Mouse (Mus musculus) thymus, postnatal 4 days (tissue): ENCODE results near the gene Tnf.

Experiments
- DNase-seq: peaks from one replicate; pipeline ENCODE4 v3.0.0; 2021

The Tnf gene

DNA sequence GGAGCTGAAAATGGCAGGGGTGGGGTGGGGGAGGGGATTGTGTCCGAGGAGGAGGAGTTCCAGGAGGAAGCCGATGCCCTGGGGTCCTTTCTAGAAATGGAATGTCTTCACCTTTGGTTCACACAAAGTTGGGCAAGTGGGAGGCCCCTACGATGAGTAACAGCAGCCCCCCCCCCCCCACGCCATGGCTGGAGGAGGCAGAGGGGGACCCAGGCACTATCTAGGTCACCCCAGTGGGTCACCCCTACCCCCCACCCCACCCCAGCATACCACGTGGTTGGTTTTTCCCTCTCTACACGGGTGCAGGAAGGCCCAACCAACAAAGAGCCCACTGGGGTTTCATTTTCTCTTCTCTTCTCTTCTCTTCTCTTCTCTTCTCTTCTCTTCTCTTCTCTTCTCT, 4.7 kb downstream of the Tnf start:
- peak; percentile 45 for DNase-seq

DNA sequence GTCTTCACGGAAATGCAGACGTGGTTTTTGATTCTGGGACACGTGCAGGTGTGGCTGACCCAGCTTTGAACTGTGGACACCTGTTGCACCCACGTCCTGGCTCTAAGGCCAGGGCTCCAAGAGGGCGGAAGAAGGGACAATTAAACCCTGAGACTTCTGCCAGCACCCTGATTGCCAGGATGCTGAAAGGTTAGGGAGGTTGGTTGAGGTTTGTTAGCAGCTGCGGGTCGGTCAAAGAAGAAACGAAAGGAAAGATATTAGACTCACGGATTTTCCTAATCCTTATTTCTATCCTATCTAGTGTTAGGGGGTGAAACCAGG, 5.5 kb downstream of the Tnf start:
- peak; percentile 54 for DNase-seq

DNA sequence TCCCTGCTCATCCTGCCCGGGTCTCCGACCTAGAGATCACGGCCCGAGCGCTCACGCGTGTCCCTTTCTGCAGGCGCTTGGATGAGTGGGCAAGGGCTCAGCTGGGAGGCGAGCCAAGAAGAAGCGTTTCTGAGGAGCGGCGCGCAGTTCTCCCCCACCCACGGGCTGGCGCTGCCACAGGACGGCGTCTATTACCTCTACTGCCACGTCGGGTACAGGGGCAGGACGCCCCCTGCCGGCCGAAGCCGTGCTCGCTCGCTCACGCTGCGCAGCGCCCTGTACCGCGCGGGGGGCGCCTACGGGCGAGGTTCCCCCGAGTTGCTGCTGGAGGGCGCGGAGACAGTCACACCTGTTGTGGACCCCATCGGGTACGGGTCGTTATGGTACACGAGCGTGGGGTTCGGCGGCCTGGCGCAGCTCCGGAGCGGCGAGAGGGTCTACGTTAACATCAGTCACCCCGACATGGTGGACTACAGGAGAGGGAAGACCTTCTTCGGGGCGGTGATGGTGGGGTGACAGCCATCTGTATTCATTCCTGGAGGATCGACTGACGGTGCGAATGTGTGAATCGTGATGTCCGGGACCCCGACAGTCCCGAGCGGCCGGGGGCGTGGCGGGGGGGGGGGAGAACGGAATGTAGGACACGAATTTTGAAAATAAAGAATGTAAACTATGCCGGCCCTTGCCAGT, 6.0 kb downstream of the Tnf start:
- DNase-seq = peak; percentile 99

DNA sequence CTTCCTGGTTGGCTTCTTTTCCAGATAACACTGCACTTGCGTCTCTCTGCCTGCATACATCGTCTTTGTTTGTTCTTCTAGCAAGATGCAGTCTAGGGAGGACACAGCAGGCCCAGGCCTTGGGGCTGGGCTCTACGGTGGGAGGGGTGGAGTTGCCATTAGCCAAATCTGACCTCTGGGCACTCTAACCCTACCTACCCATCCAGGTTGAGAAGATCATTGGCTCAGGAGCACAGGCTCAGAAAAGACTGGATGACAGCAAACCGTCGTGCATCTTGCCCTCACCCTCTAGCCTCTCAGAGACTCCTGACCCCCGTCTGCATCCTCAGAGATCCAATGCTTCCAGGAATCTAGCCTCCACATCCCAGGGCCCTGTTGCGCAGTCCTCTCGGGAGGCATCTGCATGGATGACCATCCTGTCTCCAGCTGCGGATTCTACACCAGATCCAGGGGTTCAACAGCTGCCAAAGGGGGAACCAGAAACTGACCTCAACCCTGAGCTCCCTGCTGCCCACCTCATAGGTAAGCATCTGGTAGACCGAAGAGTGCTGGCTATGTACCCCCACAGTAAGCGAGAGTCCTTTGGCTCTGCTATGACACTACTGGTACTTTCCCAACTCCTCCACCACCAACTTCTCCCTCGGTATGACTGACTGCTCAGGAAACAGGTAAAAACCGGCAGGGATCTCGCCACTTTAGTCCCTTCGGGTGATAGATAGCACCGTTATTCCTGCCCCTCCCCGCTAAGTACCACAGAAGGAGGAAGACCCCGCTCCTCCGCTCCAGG, 6.8 kb downstream of the Tnf start:
- peak; percentile 62 for DNase-seq

DNA sequence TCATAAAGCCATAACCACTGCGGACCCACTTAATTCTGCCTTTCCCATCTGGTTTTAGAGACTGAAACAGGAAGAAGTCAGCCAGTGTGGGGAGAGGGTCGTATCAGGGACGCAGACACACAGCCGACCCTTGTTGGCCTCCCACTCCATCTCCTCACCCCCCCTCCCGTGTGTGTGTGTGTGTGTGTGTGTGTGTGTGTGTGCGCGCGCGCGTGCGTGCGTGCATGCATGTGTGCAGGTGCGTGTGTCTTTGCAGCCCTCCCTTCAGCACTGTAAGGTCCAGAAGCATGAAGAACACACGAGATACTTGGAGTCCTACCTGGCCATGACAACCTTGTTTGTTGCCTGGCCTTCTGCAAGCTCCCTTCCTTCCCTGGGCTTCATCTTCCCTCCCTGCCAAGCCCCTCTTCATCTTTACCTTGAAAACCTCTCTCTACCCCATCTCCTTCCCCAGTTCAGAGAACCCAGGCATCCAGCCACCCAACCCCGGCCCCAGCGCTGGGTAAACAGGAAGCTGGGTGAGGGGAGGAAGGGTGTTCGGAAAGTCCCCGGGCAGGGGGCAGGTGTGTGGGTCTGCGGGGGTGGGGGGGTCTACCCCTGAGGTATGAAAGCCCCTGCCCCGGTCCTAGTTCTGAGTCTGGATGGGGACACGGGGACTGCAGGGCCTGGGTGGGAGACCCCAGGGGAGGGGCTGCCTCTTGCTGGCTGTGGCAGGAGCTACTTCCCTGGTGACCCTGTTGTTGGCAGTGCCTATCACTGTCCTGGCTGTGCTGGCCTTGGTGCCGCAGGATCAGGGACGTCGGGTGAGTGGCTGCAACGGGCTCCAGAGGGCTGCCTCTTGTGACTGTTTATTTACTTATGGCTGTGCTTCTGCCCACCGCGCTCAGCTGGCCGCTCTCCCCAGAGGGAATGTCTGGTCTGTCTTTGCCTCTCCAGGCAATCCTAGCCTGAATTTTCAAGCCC, 7.6 kb downstream of the Tnf start, which contains the start of gene Ltb:
Gene Ltb, plus strand, starts transcription at position 559 of the 963 bp plus-strand sequence.
- peak; percentile 89 for DNase-seq

DNA sequence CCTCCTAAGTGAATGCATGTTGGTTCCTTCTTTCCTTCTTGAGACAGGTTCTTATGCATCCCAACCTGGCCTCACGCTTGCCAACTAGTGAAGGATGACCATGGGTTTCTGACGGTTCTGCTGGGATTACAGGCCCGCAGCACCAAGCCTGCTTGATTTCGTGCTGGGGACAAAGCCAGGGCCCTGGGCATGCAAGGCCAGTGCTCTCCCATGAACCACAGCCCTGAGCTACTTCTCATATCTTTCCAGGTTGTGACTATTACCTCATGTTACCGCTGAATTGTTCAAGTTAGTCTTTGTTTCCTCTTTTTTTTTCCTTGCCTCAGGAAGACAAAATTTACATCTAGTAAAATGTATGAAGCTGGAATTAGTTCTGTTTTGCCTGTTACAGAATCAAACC, 8.9 kb downstream of the Tnf start:
- DNase-seq = peak; percentile 31

DNA sequence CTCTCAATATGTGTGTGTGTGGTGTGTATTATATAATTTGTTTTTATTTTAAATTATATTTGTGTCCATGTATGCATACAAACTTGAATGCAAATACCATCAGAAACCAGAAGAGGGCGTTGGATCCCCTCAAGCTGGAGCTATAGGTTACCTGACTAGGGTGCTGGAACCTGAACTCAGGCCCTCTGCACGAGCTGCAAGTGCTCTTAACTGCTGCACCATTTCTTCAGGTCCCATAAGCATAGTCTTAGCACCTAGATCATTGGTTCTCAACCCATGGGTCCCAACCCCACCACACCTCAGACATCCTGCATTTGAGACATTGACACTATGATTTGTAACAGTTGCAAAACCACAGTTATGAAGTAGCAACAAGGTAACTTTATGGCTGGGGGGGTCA, 10.1 kb downstream of the Tnf start:
- no peak for DNase-seq

DNA sequence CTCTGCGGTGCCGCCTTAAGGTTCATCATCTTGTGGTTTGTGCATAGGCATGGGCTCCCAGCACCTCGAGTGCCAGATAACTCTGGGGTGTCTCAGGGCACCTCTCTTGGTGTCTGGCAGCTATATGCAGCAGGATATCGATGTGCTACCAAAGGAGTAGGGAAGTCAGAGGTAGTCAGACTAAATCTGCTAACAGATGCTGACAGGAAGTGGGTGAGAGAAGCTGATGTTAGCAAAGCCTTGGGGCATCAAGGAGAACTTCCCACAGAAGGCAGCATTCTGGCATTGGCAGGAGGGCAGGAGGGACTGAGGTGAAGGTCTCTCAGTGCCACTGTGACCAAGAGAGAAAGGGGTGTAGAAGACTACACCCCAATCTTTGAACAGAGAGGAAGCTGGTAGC, 11.7 kb downstream of the Tnf start:
- peak; percentile 66 for DNase-seq

DNA sequence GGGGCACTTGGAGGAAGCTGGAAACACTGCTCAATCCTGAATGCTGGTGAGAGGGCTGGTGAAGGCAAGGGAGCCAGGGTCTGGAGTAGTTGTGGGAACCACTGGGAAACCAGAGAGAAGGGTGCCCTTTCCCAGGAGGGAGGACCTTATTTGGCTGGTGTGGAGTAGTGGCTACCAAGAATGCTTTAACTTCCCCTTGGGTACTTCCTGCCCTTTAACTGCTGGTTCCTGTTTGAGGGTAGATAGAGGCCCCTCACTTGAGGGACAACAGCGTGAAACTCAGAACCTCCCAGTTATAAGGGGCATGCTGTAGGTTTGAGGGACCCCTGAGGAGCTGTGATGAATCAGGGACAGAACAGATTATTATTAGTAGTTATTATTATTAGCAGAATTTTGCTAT, 12.6 kb downstream of the Tnf start:
- no peak for DNase-seq

DNA sequence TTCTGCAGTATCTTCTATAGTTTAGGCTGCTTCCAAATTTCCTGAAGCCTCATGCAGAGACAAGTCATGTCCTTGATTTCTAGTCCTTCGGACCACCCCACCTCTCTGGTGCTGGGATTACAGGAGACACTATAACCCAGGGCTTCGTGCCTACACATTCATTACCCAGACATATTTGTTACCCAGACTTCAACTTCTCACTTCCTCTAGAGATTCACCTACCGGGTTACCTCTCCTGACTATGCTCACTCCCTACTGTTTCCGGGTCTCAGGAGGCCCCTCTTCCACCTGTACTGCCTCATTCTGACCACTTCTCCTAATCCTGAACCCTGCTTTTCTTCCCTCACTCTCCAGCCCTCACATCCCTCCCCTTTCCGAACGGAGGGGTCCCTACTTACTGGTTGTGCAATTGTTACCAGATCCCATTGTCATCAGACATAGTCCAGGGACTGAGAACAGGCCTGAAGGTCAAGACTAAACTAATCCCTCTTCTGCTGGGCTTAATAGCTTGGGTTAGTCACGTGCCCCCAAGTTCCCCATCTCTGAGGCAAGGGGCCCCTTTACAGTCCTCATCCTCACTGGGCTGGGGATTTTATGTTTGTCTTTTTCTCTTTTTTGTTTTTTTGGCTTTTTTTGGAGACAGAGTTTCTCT, 13.7 kb downstream of the Tnf start, which contains the start of gene Lst1:
Gene Lst1, minus strand, starts transcription at position 481 of the 652 bp plus-strand sequence.
- DNase-seq = no peak

DNA sequence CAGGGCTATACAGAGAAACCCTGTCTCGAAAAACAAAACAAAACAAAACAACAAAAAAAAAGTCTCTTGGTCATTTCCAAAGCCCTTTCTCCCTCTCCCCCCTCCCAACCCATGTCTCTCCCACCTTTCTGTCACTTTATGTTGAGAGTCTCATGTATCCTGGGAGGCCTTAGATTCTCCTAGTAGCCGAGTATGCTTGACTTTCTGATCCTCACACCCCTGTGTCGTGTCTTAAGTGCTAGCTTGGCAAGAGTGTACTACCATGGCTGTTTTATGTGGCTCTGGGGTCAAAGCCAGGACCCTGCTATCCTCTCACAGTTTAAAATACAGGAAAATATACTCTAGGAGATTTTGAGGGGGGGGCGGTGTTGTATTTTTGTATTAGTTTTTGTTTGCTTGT, 14.5 kb downstream of the Tnf start:
- no peak for DNase-seq

DNA sequence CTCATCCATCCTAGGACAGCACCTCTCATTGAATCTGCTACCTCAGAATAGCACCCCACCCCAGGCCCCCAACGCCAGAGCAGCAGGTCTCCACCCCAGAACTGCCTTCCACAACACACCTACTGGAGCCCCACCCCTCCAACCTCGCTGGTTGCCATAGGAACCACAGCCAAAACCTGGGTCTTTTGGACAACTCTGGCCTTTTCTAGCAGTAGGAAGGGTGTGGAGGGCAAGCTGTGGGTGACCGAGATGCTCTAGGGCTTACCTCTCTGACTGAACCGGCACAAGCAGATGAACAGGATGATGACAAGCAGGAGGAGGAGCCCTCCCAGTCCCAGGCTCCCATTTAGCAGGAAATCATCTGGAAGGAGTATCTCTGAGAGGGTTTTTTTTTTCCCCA, 15.1 kb downstream of the Tnf start:
- DNase-seq = peak; percentile 79

DNA sequence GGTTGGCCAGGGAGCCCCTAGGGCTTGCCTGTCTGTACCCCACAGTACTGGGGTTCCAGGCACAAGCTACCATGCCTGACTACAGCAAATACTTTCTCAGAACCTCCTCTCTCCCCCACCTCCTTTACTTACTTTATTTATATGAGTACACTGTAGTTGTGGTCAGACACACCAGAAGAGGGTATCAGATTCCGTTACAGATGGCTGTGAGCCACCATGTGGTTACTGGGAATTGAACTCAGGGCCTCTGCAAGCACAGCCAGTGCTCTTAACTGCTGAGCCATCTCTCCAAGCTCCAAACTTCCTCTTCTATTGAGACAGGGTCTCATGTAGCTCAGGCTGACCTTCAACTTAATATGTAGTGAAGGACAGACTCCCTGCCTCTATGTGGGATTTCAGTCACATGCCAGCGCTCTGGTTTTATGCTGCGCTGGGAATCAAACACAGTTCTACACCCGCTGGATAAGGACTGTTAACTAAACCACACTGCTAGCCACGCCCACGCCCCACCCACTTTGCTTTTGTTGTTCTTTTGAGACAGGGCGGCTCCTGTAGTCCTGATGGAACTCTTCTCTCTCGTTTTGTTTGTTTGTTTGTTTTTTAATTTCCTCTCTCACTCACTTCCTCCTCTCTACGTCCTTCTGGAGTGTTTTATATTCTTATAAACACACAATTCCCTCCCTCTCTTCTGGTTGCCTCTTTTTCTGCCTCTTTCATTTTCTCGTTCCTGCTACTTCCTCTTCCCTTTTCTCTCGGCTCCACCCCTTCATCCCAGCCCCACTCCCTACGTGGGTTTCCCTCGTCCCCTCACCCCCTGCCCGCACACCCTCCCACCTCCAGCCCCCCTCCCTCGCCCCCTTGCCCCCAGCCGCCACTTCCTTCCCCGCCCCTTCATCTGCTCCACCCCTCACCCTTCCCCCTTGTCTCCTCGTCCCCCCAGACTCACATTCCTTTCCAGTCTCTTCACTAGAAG, 15.9 kb downstream of the Tnf start:
- peak; percentile 96 for DNase-seq

DNA sequence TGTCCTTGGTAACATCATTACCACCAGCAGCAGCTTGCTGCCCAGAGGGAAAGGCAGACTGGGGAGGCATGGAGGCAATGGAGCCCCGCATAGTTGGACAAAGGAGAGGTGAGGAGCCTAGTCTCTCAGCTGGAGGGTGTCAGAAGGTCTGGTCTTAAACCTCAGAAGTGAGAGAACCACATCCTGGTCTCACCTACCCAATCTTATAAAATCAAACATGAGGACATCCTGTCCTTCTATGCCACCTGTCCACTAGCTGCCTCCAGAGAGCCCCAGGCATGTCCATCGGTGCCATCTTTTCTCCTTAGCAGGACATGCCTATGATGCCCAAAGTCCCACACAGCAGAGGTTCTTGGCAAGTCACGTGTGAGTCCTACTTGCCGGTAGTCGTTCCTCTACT, 21.7 kb downstream of the Tnf start:
- DNase-seq = no peak

DNA sequence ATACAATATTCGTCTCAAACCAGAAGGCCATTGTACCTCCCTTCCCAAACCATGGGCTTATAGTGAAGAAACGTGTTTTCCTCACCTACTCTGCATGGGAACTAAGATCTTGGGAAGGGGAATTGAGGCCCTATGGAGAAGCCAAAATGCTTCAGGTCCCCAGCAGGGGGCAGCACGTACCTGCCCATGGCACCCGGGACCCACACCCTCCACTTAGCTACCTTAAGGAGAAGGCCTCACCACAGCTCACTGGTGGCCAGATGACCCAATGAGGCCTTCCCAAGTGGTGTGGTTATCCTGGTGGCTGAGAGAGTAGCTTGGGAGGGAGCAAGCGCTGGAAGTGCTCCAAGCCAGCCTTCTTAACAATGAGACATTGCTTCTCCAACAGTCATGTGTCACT, 23.3 kb downstream of the Tnf start:
- peak; percentile 94 for DNase-seq

DNA sequence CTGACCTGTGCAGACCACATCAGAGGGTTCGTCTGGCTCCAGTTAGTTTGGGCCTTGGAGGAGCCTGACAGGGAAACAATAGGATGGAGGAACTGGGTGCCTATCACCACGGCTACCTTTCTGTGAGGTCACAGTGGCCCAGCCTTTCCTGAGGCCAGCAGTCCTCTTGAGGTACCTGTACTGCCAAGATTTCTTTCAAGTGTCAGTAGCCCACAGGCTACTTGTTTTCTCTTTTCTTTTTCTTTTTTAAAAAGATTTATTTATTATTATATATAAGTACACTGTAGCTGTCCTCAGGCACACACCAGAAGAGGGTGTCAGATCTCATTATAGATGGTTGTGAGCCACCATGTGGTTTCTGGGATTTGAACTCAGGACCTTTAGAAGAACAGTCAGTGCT, 25.8 kb downstream of the Tnf start, which contains the start of gene Aif1:
Gene Aif1, minus strand, starts transcription at position 101 of the 400 bp plus-strand sequence.
- DNase-seq = no peak

DNA sequence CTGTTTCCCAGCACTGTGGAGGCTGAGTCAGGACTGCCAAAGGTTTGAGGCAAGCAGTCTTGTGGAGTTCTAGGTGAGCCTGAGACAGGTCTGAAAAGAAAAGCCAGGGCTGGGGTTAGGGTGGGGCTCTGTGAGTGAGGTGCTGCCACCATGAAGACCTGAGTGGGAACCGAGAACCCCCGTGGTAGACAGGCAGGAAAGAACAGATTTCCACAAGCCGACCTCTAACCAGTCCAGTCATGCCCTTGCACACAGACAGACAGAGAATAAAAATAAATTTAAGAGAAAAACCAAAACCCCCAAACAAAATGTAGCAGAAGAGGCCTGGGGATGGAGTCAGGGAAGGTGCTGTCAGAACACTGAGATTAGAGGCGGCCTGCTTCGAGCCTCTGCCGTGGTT, 26.4 kb downstream of the Tnf start:
- no peak for DNase-seq

DNA sequence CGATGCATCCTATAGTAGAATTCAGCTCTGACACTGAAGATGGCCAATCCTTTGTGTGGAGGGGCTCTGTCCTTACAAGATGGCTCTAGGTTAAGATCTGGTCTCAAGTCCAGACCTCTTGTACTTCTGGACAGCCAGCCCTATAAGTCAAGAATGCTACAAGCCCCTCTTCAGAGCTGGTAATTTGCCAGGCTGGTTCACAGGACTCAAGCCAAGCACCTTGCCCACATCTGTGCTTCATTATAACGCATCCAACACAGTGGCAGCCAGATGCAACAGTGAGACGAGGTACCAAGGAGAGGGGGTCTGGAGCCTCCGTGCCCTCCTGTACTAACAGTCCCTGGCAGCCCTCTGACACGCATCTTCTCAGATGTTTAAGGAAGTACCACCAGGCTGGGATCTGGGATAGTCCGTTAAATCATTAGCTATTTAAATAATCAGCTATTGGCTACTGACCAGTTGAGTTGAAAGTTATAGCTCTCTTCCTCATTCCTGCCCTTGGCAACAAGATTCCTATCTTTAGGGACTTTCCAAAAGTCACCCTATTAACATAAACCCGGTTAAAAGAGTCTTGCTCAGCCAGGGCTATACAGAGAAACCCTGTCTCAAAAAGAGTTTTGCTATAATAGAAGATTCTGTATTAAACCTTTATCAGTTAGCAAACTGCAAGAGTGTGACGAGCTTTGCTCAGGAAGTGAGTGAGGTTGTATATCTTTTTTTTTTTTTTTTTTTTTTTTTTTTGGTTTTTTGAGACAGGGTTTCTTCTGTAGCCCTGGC, 27.4 kb downstream of the Tnf start:
- DNase-seq = no peak

DNA sequence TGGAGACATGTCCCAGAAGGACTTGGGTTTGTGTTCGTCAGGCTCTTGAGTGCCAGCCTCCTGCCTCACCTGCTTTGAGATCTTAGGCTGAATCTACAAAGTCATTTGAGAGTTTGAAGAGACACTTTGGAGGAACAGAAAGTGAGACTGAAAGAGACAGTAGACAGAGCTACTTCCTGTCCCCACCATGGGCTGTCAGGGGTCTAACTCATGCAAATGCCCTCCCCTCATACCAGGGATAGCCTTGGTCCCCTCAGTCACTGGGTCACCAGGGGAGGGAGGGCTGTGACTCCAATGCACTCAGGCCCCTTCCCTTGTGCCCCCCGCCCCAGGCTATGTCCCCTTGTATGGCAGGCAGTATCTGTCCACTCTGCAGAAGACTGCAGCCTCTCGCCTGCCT, 28.5 kb downstream of the Tnf start:
- no peak for DNase-seq

DNA sequence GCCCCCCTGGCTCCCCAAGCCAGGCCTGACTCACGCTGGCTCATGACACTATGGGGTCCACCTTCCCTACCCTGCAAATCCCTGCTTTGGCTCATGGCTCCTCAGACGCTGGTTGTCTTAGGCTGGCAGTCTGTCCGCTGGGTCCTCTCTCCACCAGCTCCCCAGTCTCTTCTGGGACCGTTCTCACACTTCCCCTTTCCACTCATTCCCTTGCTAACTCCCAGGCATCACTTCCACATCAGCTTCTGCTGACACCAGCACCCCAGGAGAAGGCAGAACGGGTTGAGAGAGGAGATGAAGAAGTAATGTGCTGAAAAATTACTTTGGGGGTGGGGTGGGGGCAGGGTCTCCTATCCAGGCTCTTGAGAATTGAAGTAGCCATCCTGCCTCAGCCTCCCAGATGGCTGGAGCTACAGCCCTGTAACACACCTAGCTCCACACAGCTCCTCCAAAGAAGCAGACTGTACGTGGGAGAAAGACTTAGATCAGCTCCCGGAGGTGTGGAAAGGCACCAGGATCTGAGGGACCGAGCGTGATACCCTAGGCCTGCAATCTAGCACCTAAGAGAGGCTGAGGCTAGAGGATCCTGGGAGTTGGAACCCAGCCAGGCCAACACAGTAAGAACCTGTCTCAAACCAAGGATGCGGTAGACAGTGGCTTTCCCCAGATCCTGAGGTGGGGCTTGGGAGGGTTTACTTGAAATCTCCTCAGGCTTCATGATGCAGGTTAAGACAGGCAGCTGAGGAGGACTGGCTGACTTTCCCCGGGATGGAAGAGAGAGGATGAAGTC, 29.2 kb downstream of the Tnf start:
- no peak for DNase-seq
